Mouse (Mus musculus) liver, adult 2 months (tissue): ENCODE measurements around the gene Mcm3. TPM values are rescaled to one million over a fixed set of nuclear protein-coding genes. Genes with fewer than 3 reads are reported as not detected.
"Not testable (repeated sequence)": the region's sequence is repeated elsewhere in the genome, so short reads cannot be mapped to it uniquely, and the experiment has no call there.

Experiments
- DNase-seq: peaks from one replicate; pipeline ENCODE4 v3.0.0-alpha.2; 2011; ENCODE audit warnings: low read depth, low spot score; ENCODE audit errors: extremely low read depth
- H3K27ac ChIP-seq: fragments of 200-500 bp; replicated peaks from 2 replicates; pipeline ENCODE4 v1.5.1; 2012; ENCODE audit warnings: low read depth, mild to moderate bottlenecking, control low read depth, inconsistent platforms, low read length; ENCODE audit not compliant: insufficient read depth
- H3K27me3 ChIP-seq: fragments of 200-500 bp; 2 replicates; pipeline ENCODE4 v1.6.1; 2012; ENCODE audit warnings: mild to moderate bottlenecking, moderate library complexity, low read length, inconsistent platforms; ENCODE audit not compliant: control insufficient read depth, insufficient read depth
- H3K36me3 ChIP-seq: fragments of 200-500 bp; 2 replicates; pipeline ENCODE4 v1.6.1; 2012; ENCODE audit warnings: low read length, inconsistent platforms; ENCODE audit not compliant: control insufficient read depth, insufficient read depth
- H3K4me1 ChIP-seq: fragments of 200-500 bp; 2 replicates; pipeline ENCODE4 v1.6.1; 2011; ENCODE audit warnings: low read length; ENCODE audit not compliant: control insufficient read depth, insufficient read depth
- H3K4me3 ChIP-seq: fragments of 200-500 bp; 2 replicates; pipeline ENCODE4 v1.5.1; 2011; ENCODE audit warnings: low read depth, mild to moderate bottlenecking, control low read depth, low read length, moderate library complexity; ENCODE audit not compliant: insufficient read depth
- H3K79me2 ChIP-seq: fragments of 200-500 bp; 2 replicates; pipeline ENCODE4 v1.6.1; 2012; ENCODE audit warnings: inconsistent platforms, mild to moderate bottlenecking, low read length, moderate library complexity; ENCODE audit not compliant: control insufficient read depth, insufficient read depth
- H3K9ac ChIP-seq: fragments of 200-500 bp; 2 replicates; pipeline ENCODE4 v1.6.1; 2012; ENCODE audit warnings: low read depth, mild to moderate bottlenecking, control low read depth, inconsistent platforms, low read length
- CTCF ChIP-seq: fragments of 200-500 bp; IDR thresholded peaks from 2 replicates; pipeline ENCODE4 v1.5.1; 2011; ENCODE audit warnings: low read depth, low read length, control low read depth
- POLR2A ChIP-seq: fragments of 200-500 bp; IDR thresholded peaks from 2 replicates; pipeline ENCODE4 v1.6.1; 2011; ENCODE audit warnings: low read length, control low read depth; ENCODE audit not compliant: insufficient read depth; ENCODE audit errors: extremely low read depth
- WGBS: fragments of 180-500 bp; shearing (Covaris S2); methylation state at CpG from one replicate; pipeline ENCODE4 v1.1.7; 2018; 5-methylcytosine and 5-hydroxymethylcytosine counted together
- polyA plus RNA-seq: library from polyadenylated mRNA; depleted of rRNA; stranded (reverse); fragments of >200 nt; gene quantifications from 2 replicates; pipeline ENCODE4 v1.2.3, GENCODE M21; 2012
- total RNA-seq: library from RNA; depleted of rRNA; stranded (reverse); fragments of >200 nt; gene quantifications from 2 replicates; pipeline ENCODE4 v1.2.3, GENCODE M21; 2014

Mcm3 gene
- total and polyA plus RNA-seq, 2 experiments = 1.9 to 4.4 TPM

DNA sequence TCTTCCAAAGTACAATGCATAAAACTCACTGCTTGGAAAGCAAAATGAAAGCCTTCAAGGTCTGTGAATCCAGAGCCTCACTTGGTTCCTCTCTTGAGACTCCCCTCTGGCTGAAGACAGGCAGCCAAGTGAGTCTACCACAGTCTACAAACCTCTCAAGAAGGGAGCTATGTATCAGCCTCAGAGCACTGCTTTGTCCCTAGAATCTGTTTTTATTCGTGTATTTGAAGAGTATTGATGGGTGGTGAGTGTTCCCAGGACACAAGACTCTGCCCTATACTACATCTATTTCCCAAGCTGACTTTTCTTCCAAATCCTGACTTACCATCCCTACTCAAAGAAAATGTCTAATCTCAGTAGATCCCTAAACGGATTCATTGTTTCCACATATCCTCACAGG, 41.7 kb downstream of the Mcm3 start:
- no peak overlapping the region for H3K27ac ChIP-seq
- H3K4me1 ChIP-seq = no peaks in the 10 kb centered on the region
- 69% methylated on average over 2 of the region's 2 CpGs for WGBS
- H3K36me3 ChIP-seq = no peaks in the 10 kb centered on the region
- no peak overlapping the region for H3K4me3 ChIP-seq
- no peak for DNase-seq
- no peaks in the 10 kb centered on the region for H3K79me2 ChIP-seq
- TF ChIP-seq CTCF (no peak), POLR2A (no peak)
- H3K9ac ChIP-seq = no peak overlapping the region
- H3K27me3 ChIP-seq = no peaks in the 10 kb centered on the region

DNA sequence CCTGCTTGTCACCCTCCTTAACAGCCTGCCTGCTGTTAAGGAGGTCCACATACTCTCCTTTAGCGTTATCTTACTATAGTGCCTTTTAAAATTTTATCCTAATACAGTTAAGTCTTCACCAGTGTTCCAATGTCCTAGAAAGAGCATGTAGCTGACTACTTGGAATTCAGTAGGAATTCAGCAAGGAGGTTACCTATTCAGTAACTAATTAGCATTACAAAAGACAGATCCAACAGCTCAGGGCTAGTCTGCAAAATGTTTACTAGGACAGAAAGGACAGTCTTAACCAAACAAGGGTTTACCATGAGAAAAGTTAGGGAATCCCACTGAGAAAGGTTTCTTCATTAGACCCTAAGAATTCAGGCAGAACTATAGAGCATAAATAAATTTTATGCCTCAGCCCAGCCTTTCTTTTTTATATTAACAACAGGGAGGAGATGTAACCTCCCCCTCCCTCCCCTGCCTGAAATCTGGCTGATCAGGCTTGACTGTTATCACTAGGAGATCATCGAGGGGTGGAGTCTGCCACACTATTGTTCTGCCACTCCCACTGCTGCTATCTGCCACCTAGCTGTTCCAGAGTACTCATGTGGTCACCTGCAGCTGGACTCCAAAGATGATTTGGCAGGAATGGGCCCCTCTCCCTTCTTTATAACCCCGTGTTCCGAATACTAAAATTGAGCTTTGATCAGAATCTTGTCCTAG, 45.9 kb downstream of the Mcm3 start:
- not testable (repeated sequence) for H3K27me3 ChIP-seq, H3K79me2 ChIP-seq, H3K27ac ChIP-seq, DNase-seq, H3K4me1 ChIP-seq, H3K4me3 ChIP-seq, H3K9ac ChIP-seq, H3K36me3 ChIP-seq
- 87% methylated on average over 4 of the region's 4 CpGs for WGBS

DNA sequence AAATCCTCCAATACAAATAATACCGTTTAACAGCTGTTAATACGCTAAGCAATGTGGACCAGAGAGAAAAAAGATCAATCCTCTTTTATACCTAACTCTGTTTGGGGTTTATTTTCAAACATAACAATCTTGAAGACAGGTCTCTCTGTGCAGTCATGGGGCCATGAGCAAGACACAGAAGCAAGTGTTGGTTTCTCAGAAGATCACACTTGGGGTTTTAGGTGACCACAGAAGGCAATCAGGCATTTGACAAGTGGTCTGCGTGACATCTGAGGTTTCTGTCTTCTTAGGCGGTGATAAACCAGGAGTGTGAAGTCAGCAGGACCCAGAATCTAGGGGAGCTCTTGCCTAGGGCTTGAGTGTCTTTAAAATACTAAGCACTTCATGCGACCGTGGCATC, 53.6 kb downstream of the Mcm3 start:
- TF ChIP-seq CTCF = no peak
- no peak for TF ChIP-seq POLR2A
- DNase-seq = no peak
- Histone ChIP-seq H3K4me1 (no peaks in the 10 kb centered on the region), H3K79me2 (no peaks in the 10 kb centered on the region), H3K4me3 (no peak overlapping the region), H3K36me3 (no peaks in the 10 kb centered on the region), H3K27ac (no peak overlapping the region), H3K9ac (no peak overlapping the region), H3K27me3 (no peaks in the 10 kb centered on the region)
- WGBS = 79% methylated on average over 6 of the region's 6 CpGs

DNA sequence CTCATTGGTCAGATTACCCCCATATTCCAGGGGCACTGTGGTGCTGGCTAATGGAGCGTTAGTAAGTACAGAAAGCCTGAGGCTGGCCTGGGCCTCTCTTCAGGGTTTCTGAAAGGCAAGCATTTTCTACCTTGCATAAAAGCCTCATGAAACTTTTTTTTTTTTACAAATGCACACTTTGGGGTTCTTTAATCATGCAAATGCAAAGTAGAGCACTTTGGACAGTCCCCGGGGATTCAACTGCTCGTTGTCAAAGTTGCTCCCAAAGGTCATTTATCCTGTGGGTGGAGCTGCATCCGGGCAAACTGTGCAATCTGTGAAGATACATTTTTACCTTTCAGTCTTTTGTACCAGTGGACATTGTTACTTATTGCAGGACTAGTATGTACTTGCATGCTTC, 58.7 kb downstream of the Mcm3 start:
- no peak overlapping the region for H3K27ac ChIP-seq
- no peaks in the 10 kb centered on the region for H3K27me3 ChIP-seq
- H3K36me3 ChIP-seq = no peaks in the 10 kb centered on the region
- H3K4me3 ChIP-seq = no peak overlapping the region
- no peaks in the 10 kb centered on the region for H3K79me2 ChIP-seq
- TF ChIP-seq CTCF (no peak), POLR2A (no peak)
- DNase-seq = no peak
- 51% methylated on average over 4 of the region's 4 CpGs for WGBS
- H3K4me1 ChIP-seq = no peaks in the 10 kb centered on the region
- no peak overlapping the region for H3K9ac ChIP-seq

DNA sequence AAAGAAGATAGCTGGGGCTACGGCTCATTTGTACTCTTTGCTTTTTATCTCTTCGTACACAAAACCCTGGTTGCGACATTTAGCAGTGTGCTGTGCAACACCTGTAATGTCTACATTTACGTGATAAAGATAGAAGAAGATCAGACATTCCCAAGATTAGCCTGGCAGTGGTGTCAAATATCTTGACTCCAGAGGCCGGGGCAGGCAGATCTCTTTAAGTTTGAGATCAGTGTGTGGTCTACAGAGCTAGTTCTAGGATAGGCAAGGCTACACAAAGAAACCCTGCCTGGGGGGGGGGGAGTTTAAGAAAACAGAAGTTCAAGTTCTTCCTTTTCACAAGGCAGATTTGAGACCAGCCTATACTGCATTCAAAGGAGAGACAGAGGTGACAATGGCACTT, 59.8 kb downstream of the Mcm3 start:
- no peak for TF ChIP-seq POLR2A
- TF ChIP-seq CTCF = no peak
- H3K27ac ChIP-seq = no peak overlapping the region
- no peak overlapping the region for H3K9ac ChIP-seq
- DNase-seq = peak; percentile 16
- H3K4me1 ChIP-seq = no peaks in the 10 kb centered on the region
- H3K4me3 ChIP-seq = no peak overlapping the region
- H3K79me2 ChIP-seq = no peaks in the 10 kb centered on the region
- no peaks in the 10 kb centered on the region for H3K27me3 ChIP-seq
- WGBS = 41% methylated on average over 5 of the region's 5 CpGs
- no peaks in the 10 kb centered on the region for H3K36me3 ChIP-seq

DNA sequence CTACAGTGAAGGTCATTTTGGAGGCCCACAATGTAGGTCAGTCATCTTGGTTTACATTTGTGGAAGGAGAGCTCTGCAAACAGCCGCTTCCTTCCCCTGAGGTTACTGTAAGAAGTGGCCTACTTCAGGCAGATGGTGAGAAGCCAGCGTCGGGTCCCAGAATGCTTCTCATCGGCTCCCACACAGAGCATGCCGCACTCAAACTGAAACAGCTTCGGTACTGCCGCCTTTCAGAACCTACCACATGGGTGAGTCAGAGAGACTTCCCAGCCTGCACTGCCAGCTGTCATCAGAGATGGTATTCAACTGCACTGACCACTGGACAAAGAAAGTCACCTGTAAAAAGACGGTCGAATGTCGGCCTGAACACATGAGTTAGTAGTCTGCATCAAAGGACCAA, 60.3 kb downstream of the Mcm3 start:
- Histone ChIP-seq H3K9ac (no peak overlapping the region), H3K27me3 (no peaks in the 10 kb centered on the region), H3K79me2 (no peaks in the 10 kb centered on the region), H3K4me1 (no peaks in the 10 kb centered on the region), H3K36me3 (no peaks in the 10 kb centered on the region), H3K4me3 (no peak overlapping the region), H3K27ac (no peak overlapping the region)
- DNase-seq = no peak
- TF ChIP-seq POLR2A (no peak), CTCF (no peak)
- WGBS = 85% methylated on average over 10 of the region's 10 CpGs
